Mouse (Mus musculus) ES-E14 (cell line): ENCODE data around the gene Gm4450.
"Not testable (repeated sequence)": the region's sequence is repeated elsewhere in the genome, so short reads cannot be mapped to it uniquely, and the experiment has no call there.

Source experiments
- CHD2 ChIP-seq: IDR thresholded peaks from 2 replicates; pipeline ENCODE4 v1.6.1; 2014; ENCODE audit warnings: mild to moderate bottlenecking, low read depth, low read length, inconsistent platforms
- ZC3H11A ChIP-seq: IDR thresholded peaks from 2 replicates; pipeline ENCODE4 v1.6.1; 2012; ENCODE audit warnings: low read depth, mild to moderate bottlenecking, inconsistent platforms, low read length, borderline replicate concordance

DNA sequence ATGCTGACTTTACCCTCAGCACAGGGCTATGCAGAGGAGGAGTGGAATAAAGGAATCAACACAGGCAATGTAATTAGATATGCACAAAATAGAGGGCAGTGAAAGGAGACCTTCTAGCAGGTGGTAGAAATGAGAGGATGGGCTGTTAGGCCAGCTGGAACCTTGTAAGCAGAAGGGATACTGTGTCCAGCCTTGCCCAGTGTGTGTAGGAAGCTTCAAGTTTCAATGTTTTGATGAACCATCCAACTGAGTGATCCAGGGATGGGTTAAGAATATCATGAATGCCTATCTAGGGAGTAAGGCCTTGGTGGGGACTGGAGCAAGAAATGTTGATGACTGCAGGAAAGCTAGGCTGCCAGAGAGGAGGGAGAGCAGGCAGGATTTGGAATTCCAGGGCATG lies 38.1 kb upstream of the Gm4450 start:
- not testable (repeated sequence) for TF ChIP-seq CHD2, ZC3H11A
